Mouse (Mus musculus) intestine, postnatal 0 days (tissue): ENCODE data around the gene Ccdc85c. TPM values are rescaled to one million over a fixed set of nuclear protein-coding genes. Genes with fewer than 3 reads are reported as not detected.

Experiments used
- ATAC-seq: fragments of 200-750 bp; cut with Nextera tagmentation; 2 replicates; pipeline ENCODE4 v1.8.0; 2017; ENCODE audit warnings: mild to moderate bottlenecking, moderate TSS enrichment, moderate library complexity
- H3K27ac ChIP-seq: fragments of 300-500 bp; sonication (generic); 2 replicates; pipeline ENCODE4 v1.5.1; 2014; ENCODE audit warnings: mild to moderate bottlenecking, low read depth, low read length, moderate library complexity
- H3K27me3 ChIP-seq: fragments of 300-500 bp; sonication (generic); replicated peaks from 2 replicates; pipeline ENCODE4 v1.6.1; 2014; ENCODE audit warnings: low read length, mixed read lengths; ENCODE audit not compliant: control insufficient read depth, insufficient read depth
- H3K36me3 ChIP-seq: fragments of 300-500 bp; sonication (generic); 2 replicates; pipeline ENCODE4 v1.6.1; 2014; ENCODE audit warnings: mild to moderate bottlenecking, moderate library complexity; ENCODE audit not compliant: control insufficient read depth, insufficient read depth
- H3K4me1 ChIP-seq: fragments of 300-500 bp; sonication (generic); replicated peaks from 2 replicates; pipeline ENCODE4 v1.6.1; 2014; ENCODE audit warnings: antibody characterized with exemption, low read length, mixed read lengths; ENCODE audit not compliant: control insufficient read depth, insufficient read depth
- H3K4me2 ChIP-seq: fragments of 300-500 bp; sonication (generic); replicated peaks from 2 replicates; pipeline ENCODE4 v1.6.1; 2014; ENCODE audit warnings: low read depth, mild to moderate bottlenecking, moderate library complexity
- H3K4me3 ChIP-seq: fragments of 300-500 bp; sonication (generic); 2 replicates; pipeline ENCODE4 v1.5.1; 2014; ENCODE audit warnings: low read depth, low read length
- H3K9ac ChIP-seq: fragments of 300-500 bp; sonication (generic); 2 replicates; pipeline ENCODE4 v1.6.1; 2014; ENCODE audit warnings: mild to moderate bottlenecking, low read depth, low read length
- H3K9me3 ChIP-seq: fragments of 300-500 bp; sonication (generic); 2 replicates; pipeline ENCODE4 v1.6.1; 2016; ENCODE audit warnings: mixed run types; ENCODE audit not compliant: control insufficient read depth
- CTCF ChIP-seq: sonication (generic); IDR thresholded peaks from 2 replicates; pipeline ENCODE4 v1.5.1; 2016; ENCODE audit warnings: low read depth, mild to moderate bottlenecking, control low read depth, antibody characterized with exemption, moderate library complexity
- WGBS: fragments of 180-500 bp; shearing (Covaris S2); extraction: QIAGEN DNeasy Blood & Tissue Kit; methylation state at CpG from one replicate; pipeline ENCODE4 v1.1.7; 2014; 5-methylcytosine and 5-hydroxymethylcytosine counted together
- polyA plus RNA-seq: library from polyadenylated mRNA; unstranded; fragments of >200 nt; fragmentation: Nextera tagmentation; extraction: Ambion mirVana; gene quantifications from 2 replicates; pipeline ENCODE4 v1.2.1, GENCODE M21; 2015

Ccdc85c gene
- polyA plus RNA-seq = 10.1 and 12.0 TPM in 2 replicates

- ATAC-seq = peak; percentile 2; the same call in 1 of the 2 replicates
- peaks cover 6% of the 10 kb centered on the region; the same call in 1 of the 2 replicates for H3K4me1 ChIP-seq
- under 1% methylated on average over 109 of the region's 120 CpGs for WGBS
Observed at GRCm38 (mm10) chr12:108274661-108275507, at the start of gene Ccdc85c. TSS of gene Ccdc85c (minus strand) at chr12:108275425.

DNA sequence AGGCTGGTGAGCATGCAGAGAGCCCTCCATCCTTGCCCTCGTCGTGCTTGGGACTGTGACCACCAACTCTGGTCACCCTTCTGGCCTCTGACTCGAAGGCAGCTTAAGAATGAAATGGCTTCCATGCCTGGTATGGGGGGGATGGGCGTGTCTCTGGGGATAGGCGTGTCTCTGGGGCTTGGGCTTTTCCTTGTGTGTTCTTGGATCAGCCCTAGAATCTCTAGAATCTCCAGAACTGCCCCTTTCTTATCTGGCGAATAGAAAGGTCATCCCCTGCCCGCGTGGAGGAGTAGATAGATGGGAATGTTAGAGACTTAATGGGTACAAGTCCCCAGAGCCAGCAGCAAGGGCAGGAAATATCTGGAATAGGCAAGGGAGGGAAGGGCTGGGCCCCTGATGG lies 44.9 kb upstream of the Ccdc85c start:
- H3K9ac ChIP-seq = no peak overlapping the region
- H3K27ac ChIP-seq = no peak overlapping the region
- WGBS = 28% methylated on average over 8 of the region's 8 CpGs
- H3K4me2 ChIP-seq = no peak overlapping the region
- no peaks in the 10 kb centered on the region for H3K4me1 ChIP-seq
- H3K36me3 ChIP-seq = no peaks in the 10 kb centered on the region; the same call in 1 of the 2 replicates
- peaks cover 44% of the 10 kb centered on the region for H3K27me3 ChIP-seq
- no peak overlapping the region for H3K4me3 ChIP-seq
- no peaks in the 10 kb centered on the region for H3K9me3 ChIP-seq
- TF ChIP-seq CTCF = no peak
- no peak for ATAC-seq

More at GRCm38 (mm10) chr12:108274661-108275507, at the start of gene Ccdc85c:
- Histone ChIP-seq H3K9ac (peak within 1 kb of the TSS; percentile 81), H3K36me3 (no peaks in the 10 kb centered on the region; the same call in 1 of the 2 replicates), H3K27me3 (no peaks in the 10 kb centered on the region), H3K27ac (peak within 1 kb of the TSS; percentile 81), H3K4me3 (peak within 1 kb of the TSS; percentile 73), H3K4me2 (peak within 1 kb of the TSS; percentile 99), H3K9me3 (no peaks in the 10 kb centered on the region)
- TF ChIP-seq CTCF = peak; percentile 41

DNA sequence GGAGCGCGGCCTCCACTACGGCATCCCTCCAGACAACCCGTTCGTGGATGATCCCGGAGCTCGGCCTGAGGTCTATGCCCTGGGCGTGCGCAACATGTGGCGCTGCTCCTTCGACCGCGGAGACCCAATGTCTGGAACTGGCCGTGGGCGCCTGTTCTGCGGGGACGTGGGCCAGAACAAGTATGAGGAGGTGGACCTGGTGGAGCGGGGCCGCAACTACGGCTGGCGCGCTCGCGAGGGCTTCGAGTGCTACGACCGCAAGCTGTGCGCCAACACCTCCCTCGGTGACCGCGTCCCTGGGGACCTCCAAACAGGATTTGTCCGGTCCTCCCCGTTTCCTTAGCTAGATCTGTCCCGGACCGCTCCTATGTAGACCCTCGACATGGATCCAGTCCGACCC lies 43.3 kb upstream of the Ccdc85c start:
- Histone ChIP-seq H3K4me2 (no peak overlapping the region), H3K9ac (no peak overlapping the region), H3K4me1 (no peaks in the 10 kb centered on the region), H3K27me3 (peaks cover 44% of the 10 kb centered on the region), H3K36me3 (no peaks in the 10 kb centered on the region; the same call in 1 of the 2 replicates), H3K27ac (no peak overlapping the region), H3K9me3 (no peaks in the 10 kb centered on the region), H3K4me3 (no peak overlapping the region)
- TF ChIP-seq CTCF = no peak
- WGBS = 15% methylated on average over 37 of the region's 37 CpGs
- no peak for ATAC-seq

DNA sequence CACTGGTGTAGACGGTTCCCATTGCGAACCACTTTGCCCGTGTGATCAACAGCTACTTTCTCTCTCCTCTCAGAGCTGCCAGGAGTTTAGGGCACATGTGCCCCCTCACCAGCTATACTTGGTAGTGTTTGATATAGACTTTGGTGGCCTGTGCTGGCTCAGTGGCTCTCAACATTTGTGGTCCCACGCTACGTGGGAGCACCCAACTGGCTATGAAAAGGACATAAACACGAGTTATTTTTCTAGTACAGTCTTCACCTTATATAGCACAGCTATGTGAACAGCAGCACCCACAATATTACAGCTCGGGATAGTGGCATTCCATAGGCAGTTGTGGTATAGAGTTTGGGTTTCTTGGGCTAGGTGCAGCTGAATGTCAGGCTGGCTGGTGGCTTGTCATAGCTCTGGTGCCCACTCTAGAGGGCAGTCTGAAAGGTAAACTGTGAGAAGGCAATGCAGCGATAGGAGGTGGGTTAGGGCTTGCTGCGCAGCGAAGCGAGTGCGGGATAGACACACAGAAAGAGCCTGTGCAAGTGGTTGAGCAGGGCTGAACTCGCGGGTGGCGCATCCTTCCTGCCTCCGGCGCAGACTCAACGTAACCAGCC lies 42.7 kb upstream of the Ccdc85c start:
- 27% methylated on average over 18 of the region's 18 CpGs for WGBS
- no peak overlapping the region for H3K4me2 ChIP-seq
- H3K4me3 ChIP-seq = no peak overlapping the region
- no peak overlapping the region for H3K27ac ChIP-seq
- peaks cover 44% of the 10 kb centered on the region for H3K27me3 ChIP-seq
- H3K4me1 ChIP-seq = no peaks in the 10 kb centered on the region
- no peak for ATAC-seq
- no peak overlapping the region for H3K9ac ChIP-seq
- no peaks in the 10 kb centered on the region; the same call in 1 of the 2 replicates for H3K36me3 ChIP-seq
- H3K9me3 ChIP-seq = no peaks in the 10 kb centered on the region
- TF ChIP-seq CTCF = no peak

- Histone ChIP-seq H3K36me3 (no peaks in the 10 kb centered on the region; the same call in 1 of the 2 replicates), H3K4me1 (no peaks in the 10 kb centered on the region), H3K4me2 (no peak overlapping the region), H3K27me3 (peaks cover 44% of the 10 kb centered on the region), H3K9me3 (no peaks in the 10 kb centered on the region), H3K9ac (no peak overlapping the region), H3K4me3 (no peak overlapping the region), H3K27ac (no peak overlapping the region)
- 15% methylated on average over 9 of the region's 9 CpGs for WGBS
- TF ChIP-seq CTCF = no peak
- ATAC-seq = no peak
Observed at GRCm38 (mm10) chr12:108317201-108317738, 42.0 kb upstream of the Ccdc85c start.

DNA sequence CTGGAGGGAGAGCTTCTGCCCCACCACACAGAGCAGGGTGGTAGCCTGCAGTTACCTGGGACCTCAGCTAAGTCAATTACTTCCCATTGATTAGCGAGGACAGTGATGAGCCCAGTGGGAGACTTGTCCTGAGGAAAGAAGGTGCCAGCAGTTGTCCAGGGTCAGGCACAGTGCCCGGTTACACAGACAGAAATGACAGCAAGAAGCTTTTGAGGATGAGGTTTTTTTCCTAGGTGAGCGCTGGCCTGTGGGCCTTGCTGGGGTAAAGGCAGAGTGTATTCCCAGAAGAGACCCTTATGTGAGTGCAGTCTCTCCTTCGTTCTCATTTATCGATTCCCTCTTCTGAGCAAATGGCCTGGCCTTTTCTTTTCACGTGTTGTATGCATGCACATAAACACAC lies 41.4 kb upstream of the Ccdc85c start:
- no peak overlapping the region for H3K4me2 ChIP-seq
- H3K9me3 ChIP-seq = no peaks in the 10 kb centered on the region
- no peak overlapping the region for H3K27ac ChIP-seq
- no peaks in the 10 kb centered on the region for H3K4me1 ChIP-seq
- no peak for ATAC-seq
- no peak overlapping the region for H3K9ac ChIP-seq
- H3K36me3 ChIP-seq = no peaks in the 10 kb centered on the region; the same call in 1 of the 2 replicates
- WGBS = 55% methylated on average over 6 of the region's 6 CpGs
- H3K4me3 ChIP-seq = no peak overlapping the region
- peaks cover 44% of the 10 kb centered on the region for H3K27me3 ChIP-seq
- no peak for TF ChIP-seq CTCF
